Mouse (Mus musculus): Measurements from ENCODE around the gene Ccr1. TPM values are rescaled to one million over a fixed set of nuclear protein-coding genes. Genes with fewer than 3 reads are reported as not detected.

Gene Ccr1
- polyA plus RNA-seq, 1 experiment = 0.30 TPM

GRCm38 (mm10) chr9:123928759-123929246, 39.7 kb downstream of the Ccr1 start:
- DNase-seq (ENCODE audit: extremely low spot score in 1 of 2, low spot score in 1 of 2) = no peak

DNA sequence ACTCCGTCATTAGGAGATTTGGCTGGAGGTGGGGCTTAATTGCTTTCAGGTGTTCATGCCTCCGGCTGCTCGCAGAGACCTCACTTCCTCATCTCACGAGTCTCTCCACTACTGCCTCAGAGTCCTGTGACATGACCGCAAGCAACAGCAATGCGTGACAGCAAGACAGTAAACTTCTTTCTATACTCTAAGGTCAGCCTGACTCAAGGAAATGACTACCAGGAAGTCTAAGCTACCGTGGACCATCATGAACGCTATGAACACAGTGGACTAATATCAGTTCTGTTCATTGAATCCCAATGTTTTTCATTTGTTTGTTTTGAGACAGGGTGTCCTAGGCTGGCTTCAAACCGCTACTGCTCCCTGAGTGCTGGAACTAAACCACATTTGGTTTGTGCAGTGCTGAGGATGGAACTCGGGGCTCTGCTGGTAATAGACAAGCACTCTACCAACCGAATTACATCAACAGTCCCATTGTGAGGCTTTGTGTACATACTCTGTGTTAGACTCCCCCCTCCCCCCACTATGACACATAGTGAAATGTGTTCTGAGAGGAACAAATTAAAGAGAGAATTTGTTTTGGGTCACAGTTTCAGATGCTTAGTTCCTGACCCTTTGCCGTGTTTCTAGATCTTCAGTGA, 40.3 kb downstream of the Ccr1 start:
- no peak for DNase-seq (ENCODE audit: extremely low spot score in 1 of 2, low spot score in 1 of 2)

DNA sequence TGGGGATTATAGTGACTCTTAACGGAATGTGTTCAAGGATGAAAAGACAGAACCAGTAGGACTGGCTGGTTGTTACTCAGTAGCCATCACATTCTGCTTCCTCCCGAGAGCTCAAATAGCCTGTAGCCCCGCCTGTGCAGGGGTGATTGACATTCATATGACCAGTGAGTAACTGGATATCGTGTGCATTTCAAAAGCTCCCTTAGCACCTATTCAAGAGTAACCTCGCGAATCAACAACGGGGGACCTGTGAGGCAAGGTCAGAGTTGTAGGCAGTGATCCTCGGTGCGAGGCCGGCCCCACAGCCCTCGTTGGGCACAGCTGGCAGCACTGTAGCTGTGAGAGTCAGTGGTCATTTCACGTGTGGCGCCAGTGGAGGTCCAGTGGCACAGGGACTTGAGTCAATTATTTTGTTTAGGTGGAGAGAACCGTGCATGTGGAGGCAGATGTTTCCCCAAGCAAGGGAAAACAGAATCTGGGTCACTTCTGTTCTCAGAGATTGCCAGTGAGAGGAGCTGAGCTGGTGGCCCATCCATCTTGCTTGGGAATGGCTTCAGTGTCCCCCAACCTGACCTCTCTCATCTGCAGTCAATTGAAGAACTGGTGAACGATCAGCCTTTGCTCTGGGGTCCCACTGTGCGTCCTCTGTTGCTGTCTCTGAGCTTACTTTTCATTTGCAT, 41.1 kb downstream of the Ccr1 start:
- no peak for DNase-seq (ENCODE audit: extremely low spot score in 1 of 2, low spot score in 1 of 2)

- DNase-seq (ENCODE audit: extremely low spot score in 1 of 2, low spot score in 1 of 2) = peak; percentile 36 to 85
These were observed 42.5 kb downstream of the Ccr1 start for GRCm38 (mm10) chr9:123926041-123926440.

GRCm38 (mm10) chr9:123925101-123925946, 43.2 kb downstream of the Ccr1 start:
- DNase-seq (ENCODE audit: extremely low spot score in 1 of 2, low spot score in 1 of 2) = peak; percentile 74 to 91

DNA sequence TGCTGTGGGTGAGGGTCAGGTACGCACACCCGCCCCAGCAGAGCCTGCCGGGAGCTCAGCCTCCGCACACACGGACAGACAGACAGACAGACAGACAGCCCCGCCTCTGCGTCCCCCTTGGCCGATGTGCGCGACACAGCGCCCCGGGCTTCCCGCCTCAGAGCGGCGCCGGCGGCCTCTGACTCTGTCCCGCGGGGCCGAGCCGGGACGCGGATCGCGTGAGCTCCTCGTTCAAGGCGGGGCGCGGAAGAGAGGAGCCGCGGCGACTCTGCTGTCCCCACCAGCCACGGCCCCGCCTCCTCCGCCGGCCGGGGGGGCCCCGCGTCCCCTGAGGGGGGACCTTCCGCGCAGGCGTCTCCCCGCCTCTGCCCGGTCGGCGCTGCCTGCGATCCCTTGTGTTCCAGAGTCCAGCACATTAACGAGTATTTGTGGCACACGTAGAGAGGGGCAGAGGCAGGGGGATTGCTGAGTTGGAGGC, 43.9 kb downstream of the Ccr1 start:
- peak; percentile 80 to 87 for DNase-seq (ENCODE audit: extremely low spot score in 1 of 2, low spot score in 1 of 2)

DNA sequence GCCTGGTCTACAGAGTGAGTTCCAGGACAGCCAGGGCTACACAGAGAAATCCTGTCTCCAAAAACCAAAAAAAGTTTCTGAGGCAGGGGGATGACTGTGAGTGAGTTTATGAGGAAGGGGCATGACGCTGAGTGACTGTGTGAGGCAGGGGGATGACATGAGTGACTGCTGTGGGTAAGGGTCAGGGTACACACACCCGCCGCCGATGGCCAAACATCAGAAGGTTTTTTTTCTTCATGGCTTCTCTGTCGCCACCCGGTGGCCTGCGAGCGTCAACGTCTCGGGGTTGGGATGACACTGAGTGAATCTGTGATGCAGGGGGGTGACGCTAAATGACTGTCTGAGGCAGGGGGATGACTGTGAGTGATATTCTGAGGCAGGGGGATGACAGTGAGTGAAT, 44.5 kb downstream of the Ccr1 start:
- peak; percentile 66 to 79 for DNase-seq (ENCODE audit: extremely low spot score in 1 of 2, low spot score in 1 of 2)

GRCm38 (mm10) chr9:123923146-123923991, 45.1 kb downstream of the Ccr1 start:
- DNase-seq (ENCODE audit: extremely low spot score in 1 of 2, low spot score in 1 of 2) = peak; percentile 24 to 36

Other genes with a start within 250 kb of the Ccr1 start
- 0.12 and 0.13 TPM in 2 replicates for gene Cxcr6, start 162.2 kb downstream of the Ccr1 start, polyA plus RNA-seq (2012; rRNA removed)
- 23.1 and 23.7 TPM in 2 replicates for gene Fyco1, start 116.8 kb downstream of the Ccr1 start, polyA plus RNA-seq (2012; rRNA removed)
- gene Xcr1, start 106.7 kb downstream of the Ccr1 start, polyA plus RNA-seq (2012; rRNA removed) = not detected in 2 replicates
- gene Ccr1l1, start 9.7 kb upstream of the Ccr1 start, polyA plus RNA-seq (2012; rRNA removed) = 0.23 TPM in 1 of 2 replicates, not detected in the other
- gene Ccr3, start 53.3 kb upstream of the Ccr1 start, polyA plus RNA-seq (2012; rRNA removed) = 0.04 TPM in 2 replicates
- gene Ccr2, start 133.3 kb upstream of the Ccr1 start, polyA plus RNA-seq (2012; rRNA removed) = 0.30 and 0.32 TPM in 2 replicates
- 3.4 and 6.0 TPM in 2 replicates for gene Ccr5, start 152.9 kb upstream of the Ccr1 start, polyA plus RNA-seq (2012; rRNA removed)